Mouse (Mus musculus) kidney, postnatal 0 days (tissue): Measurements from ENCODE around the gene 1700025C18Rik. TPM values are rescaled to one million over a fixed set of nuclear protein-coding genes. Genes with fewer than 3 reads are reported as not detected.

Source experiments
- ATAC-seq: fragments of 200-750 bp; cut with Nextera tagmentation; replicated peaks from 2 replicates; pipeline ENCODE4 v1.8.0; 2017; ENCODE audit warnings: low read depth, moderate number of reproducible peaks, moderate TSS enrichment, moderate library complexity; ENCODE audit not compliant: low FRiP score
- DNase-seq: peaks from one replicate; pipeline ENCODE4 v3.0.0-alpha.2; 2016; ENCODE audit warnings: low spot score
- H3K27ac ChIP-seq: fragments of 300-500 bp; sonication (generic); 2 replicates; pipeline ENCODE4 v1.5.1; 2014; ENCODE audit warnings: mild to moderate bottlenecking
- H3K27me3 ChIP-seq: fragments of 300-500 bp; sonication (generic); 2 replicates; pipeline ENCODE4 v1.6.1; 2014; ENCODE audit warnings: low read length, mixed read lengths; ENCODE audit not compliant: insufficient read depth
- H3K36me3 ChIP-seq: fragments of 300-500 bp; sonication (generic); 2 replicates; pipeline ENCODE4 v1.6.1; 2014; ENCODE audit warnings: low read length, mixed read lengths; ENCODE audit not compliant: insufficient read depth
- H3K4me1 ChIP-seq: fragments of 300-500 bp; sonication (generic); replicated peaks from 2 replicates; pipeline ENCODE4 v1.6.1; 2014; ENCODE audit warnings: antibody characterized with exemption, low read length, mixed read lengths; ENCODE audit not compliant: insufficient read depth
- H3K4me2 ChIP-seq: fragments of 300-500 bp; sonication (generic); 2 replicates; pipeline ENCODE4 v1.6.1; 2014; ENCODE audit warnings: mild to moderate bottlenecking, low read length, moderate library complexity, mixed read lengths
- H3K4me3 ChIP-seq: fragments of 300-500 bp; sonication (generic); replicated peaks from 2 replicates; pipeline ENCODE4 v1.5.1; 2014; ENCODE audit warnings: low read depth, low read length
- H3K9ac ChIP-seq: fragments of 300-500 bp; sonication (generic); 2 replicates; pipeline ENCODE4 v1.6.1; 2014; ENCODE audit warnings: low read depth, low read length
- H3K9me3 ChIP-seq: fragments of 300-500 bp; sonication (generic); replicated peaks from 2 replicates; pipeline ENCODE4 v1.6.1; 2016; ENCODE audit warnings: low read length, inconsistent platforms, mixed read lengths
- CTCF ChIP-seq: IDR thresholded peaks from 2 replicates; pipeline ENCODE4 v1.5.1; 2016; ENCODE audit warnings: antibody characterized with exemption, low read depth, mild to moderate bottlenecking, moderate library complexity
- WGBS: fragments of 180-500 bp; shearing (Covaris S2); extraction: QIAGEN DNeasy Blood & Tissue Kit; methylation state at CpG from one replicate; pipeline ENCODE4 v1.1.7; 2014; 5-methylcytosine and 5-hydroxymethylcytosine counted together
- polyA plus RNA-seq: library from polyadenylated mRNA; unstranded; fragments of >200 nt; fragmentation: Nextera tagmentation; extraction: Ambion mirVana; gene quantifications from 2 replicates; pipeline ENCODE4 v1.2.1, GENCODE M21; 2015

1700025C18Rik gene
- polyA plus RNA-seq, 1 experiment from 2014 or later: not detected

- WGBS: 79% methylated on average over 18 of the region's 18 CpGs
- no peaks in the 10 kb centered on the region for H3K9me3 ChIP-seq
- H3K9ac ChIP-seq: no peak overlapping the region
- no peak overlapping the region for H3K27ac ChIP-seq
- H3K4me3 ChIP-seq: no peak overlapping the region
- no peak overlapping the region for H3K4me2 ChIP-seq
- peaks cover 3% of the 10 kb centered on the region; the same call in 1 of the 2 replicates for H3K4me1 ChIP-seq
- ATAC-seq (no peak), DNase-seq (no peak)
- H3K36me3 ChIP-seq: no peaks in the 10 kb centered on the region
- H3K27me3 ChIP-seq: no peaks in the 10 kb centered on the region
- no peak for TF ChIP-seq CTCF
Observed at GRCm38 (mm10) chr2:165050826-165051548, 39.6 kb downstream of the 1700025C18Rik start.

DNA sequence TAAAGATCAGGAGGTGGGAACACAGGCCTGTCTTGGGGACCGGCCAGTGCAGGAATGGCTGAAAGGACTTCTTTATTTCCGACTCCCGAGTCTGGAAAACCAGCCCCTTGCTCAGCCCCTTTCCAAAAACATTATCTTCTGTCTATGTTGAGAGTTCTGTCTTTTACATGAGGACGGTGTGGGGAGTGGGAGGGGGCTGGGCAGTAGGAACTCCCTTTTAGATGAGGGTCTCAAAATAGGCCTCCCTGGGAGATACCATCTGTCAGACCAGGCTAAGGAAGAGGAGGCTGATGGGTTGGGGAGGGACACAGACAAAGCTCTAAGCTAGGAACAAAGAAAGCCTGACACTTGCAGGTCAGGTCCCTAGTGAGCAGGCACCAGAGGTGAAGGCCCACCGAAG lies 41.5 kb downstream of the 1700025C18Rik start:
- Histone ChIP-seq H3K27me3 (no peaks in the 10 kb centered on the region), H3K9me3 (no peaks in the 10 kb centered on the region), H3K27ac (no peak overlapping the region), H3K9ac (no peak overlapping the region), H3K4me3 (no peak overlapping the region), H3K4me2 (no peak overlapping the region), H3K36me3 (no peaks in the 10 kb centered on the region), H3K4me1 (no peaks in the 10 kb centered on the region)
- DNase-seq (no peak), ATAC-seq (no peak)
- 56% methylated on average over 5 of the region's 5 CpGs for WGBS
- no peak for TF ChIP-seq CTCF

- no peaks in the 10 kb centered on the region for H3K36me3 ChIP-seq
- WGBS: 54% methylated on average over 2 of the region's 2 CpGs
- ATAC-seq: no peak
Observed at GRCm38 (mm10) chr2:165043729-165044128, 46.8 kb downstream of the 1700025C18Rik start.

DNA sequence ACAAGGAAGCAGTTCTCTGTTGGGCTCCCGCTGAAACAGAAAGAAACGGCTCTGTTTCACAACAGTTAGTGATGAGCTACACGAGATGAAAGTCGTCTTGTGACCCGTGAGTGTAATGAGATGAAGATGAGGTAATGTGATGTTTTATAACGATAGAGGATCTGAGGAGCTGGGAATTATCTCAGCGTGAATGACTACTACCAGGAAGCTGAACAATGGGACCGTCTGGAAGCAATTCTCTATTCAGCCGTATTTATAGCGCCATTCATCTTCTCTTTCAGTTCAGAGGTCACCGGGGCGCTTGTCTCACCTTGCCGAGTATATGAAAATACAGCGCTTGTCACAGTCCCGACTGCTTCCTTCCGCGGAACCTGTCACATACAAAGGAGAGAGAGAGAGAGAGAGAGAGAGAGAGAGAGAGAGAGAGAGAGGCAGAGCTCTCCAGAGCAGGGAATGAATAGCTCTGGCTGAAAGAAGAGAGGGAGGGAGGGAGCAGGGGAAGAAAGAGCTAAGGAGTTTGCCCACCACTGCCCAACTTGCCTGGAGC lies 47.4 kb downstream of the 1700025C18Rik start:
- TF ChIP-seq CTCF: no peak
- no peaks in the 10 kb centered on the region for H3K36me3 ChIP-seq
- no peak overlapping the region for H3K27ac ChIP-seq
- H3K4me1 ChIP-seq: no peaks in the 10 kb centered on the region
- H3K4me2 ChIP-seq: peak overlapping the region; percentile 13; the same call in 1 of the 2 replicates
- ATAC-seq (no peak), DNase-seq (peak; percentile 33)
- H3K27me3 ChIP-seq: no peaks in the 10 kb centered on the region
- no peaks in the 10 kb centered on the region for H3K9me3 ChIP-seq
- no peak overlapping the region for H3K4me3 ChIP-seq
- H3K9ac ChIP-seq: no peak overlapping the region
- WGBS: 2% methylated on average over 17 of the region's 17 CpGs

More at GRCm38 (mm10) chr2:165043729-165044128, 46.8 kb downstream of the 1700025C18Rik start:
- Histone ChIP-seq H3K4me3 (no peak overlapping the region), H3K4me2 (no peak overlapping the region), H3K4me1 (no peaks in the 10 kb centered on the region), H3K9me3 (no peaks in the 10 kb centered on the region), H3K27ac (no peak overlapping the region), H3K9ac (no peak overlapping the region), H3K27me3 (no peaks in the 10 kb centered on the region)
- TF ChIP-seq CTCF: no peak
- no peak for DNase-seq

- ATAC-seq (no peak), DNase-seq (no peak)
- Histone ChIP-seq H3K36me3 (no peaks in the 10 kb centered on the region), H3K4me2 (no peak overlapping the region), H3K4me3 (no peak overlapping the region), H3K4me1 (no peaks in the 10 kb centered on the region), H3K27me3 (no peaks in the 10 kb centered on the region), H3K27ac (no peak overlapping the region), H3K9ac (no peak overlapping the region), H3K9me3 (no peaks in the 10 kb centered on the region)
- 66% methylated on average over 5 of the region's 5 CpGs for WGBS
- no peak for TF ChIP-seq CTCF
Observed at GRCm38 (mm10) chr2:165042126-165042525, 48.4 kb downstream of the 1700025C18Rik start.

GRCm38 (mm10) chr2:165037415-165037814 lies 53.1 kb downstream of the 1700025C18Rik start:
- H3K4me2 ChIP-seq: no peak overlapping the region
- no peaks in the 10 kb centered on the region for H3K9me3 ChIP-seq
- H3K27me3 ChIP-seq: no peaks in the 10 kb centered on the region
- WGBS: 72% methylated on average over 4 of the region's 4 CpGs
- no peak for DNase-seq
- TF ChIP-seq CTCF: no peak
- H3K36me3 ChIP-seq: no peaks in the 10 kb centered on the region
- H3K4me3 ChIP-seq: no peak overlapping the region
- no peak overlapping the region for H3K27ac ChIP-seq
- no peak for ATAC-seq
- H3K9ac ChIP-seq: no peak overlapping the region
- H3K4me1 ChIP-seq: 0 out of 2 replicates have a peak, but pooled peaks cover 8% of the 10 kb centered on the region
